Mouse (Mus musculus) thymus, adult 2 months (tissue): ENCODE results near the gene Pik3c2b.

Experiments used
- CTCF ChIP-seq: fragments of 200-500 bp; IDR thresholded peaks from 2 replicates; pipeline ENCODE4 v1.5.1; 2012; ENCODE audit warnings: mild to moderate bottlenecking, control low read depth, low read length, moderate library complexity, borderline replicate concordance; ENCODE audit not compliant: control insufficient read depth, poor library complexity, insufficient read depth; ENCODE audit errors: extremely low read depth
- POLR2A ChIP-seq: fragments of 200-500 bp; IDR thresholded peaks from 2 replicates; pipeline ENCODE4 v1.6.1; 2012; ENCODE audit warnings: mild to moderate bottlenecking, low read length, control low read depth, moderate library complexity; ENCODE audit not compliant: control insufficient read depth, poor library complexity, insufficient read depth; ENCODE audit errors: extremely low read depth

- TF ChIP-seq POLR2A (no peak), CTCF (no peak)
Observed at GRCm38 (mm10) chr1:133027980-133028379, 17.5 kb upstream of the Pik3c2b start.
